Mouse (Mus musculus) midbrain, embryonic 14.5 days (tissue): Measurements from ENCODE around the gene Slc22a30. TPM values are rescaled to one million over a fixed set of nuclear protein-coding genes. Genes with fewer than 3 reads are reported as not detected.
"Not testable (repeated sequence)": the region's sequence is repeated elsewhere in the genome, so short reads cannot be mapped to it uniquely, and the experiment has no call there.

Source experiments
- ATAC-seq: fragments of 200-750 bp; cut with Nextera tagmentation; 2 replicates; pipeline ENCODE4 v1.8.0; 2017; ENCODE audit warnings: moderate number of reproducible peaks, moderate library complexity; ENCODE audit not compliant: low FRiP score, low TSS enrichment
- DNase-seq: peaks from one replicate; pipeline ENCODE4 v3.0.0-alpha.2; 2015
- H3K27ac ChIP-seq: fragments of 300-500 bp; sonication (generic); replicated peaks from 2 replicates; pipeline ENCODE4 v1.5.1; 2014; ENCODE audit warnings: mild to moderate bottlenecking, low read depth, low read length, moderate library complexity
- H3K27me3 ChIP-seq: fragments of 300-500 bp; sonication (generic); 2 replicates; pipeline ENCODE4 v1.6.1; 2014; ENCODE audit warnings: low read length, control low read depth, mixed read lengths; ENCODE audit not compliant: control insufficient read depth, insufficient read depth
- H3K36me3 ChIP-seq: fragments of 300-500 bp; sonication (generic); 2 replicates; pipeline ENCODE4 v1.6.1; 2014; ENCODE audit warnings: low read length, control low read depth; ENCODE audit not compliant: control insufficient read depth, insufficient read depth
- H3K4me1 ChIP-seq: fragments of 300-500 bp; sonication (generic); 2 replicates; pipeline ENCODE4 v1.6.1; 2014; ENCODE audit warnings: mild to moderate bottlenecking, antibody characterized with exemption, low read length, control low read depth; ENCODE audit not compliant: control insufficient read depth, insufficient read depth
- H3K4me2 ChIP-seq: fragments of 300-500 bp; sonication (generic); 2 replicates; pipeline ENCODE4 v1.6.1; 2014; ENCODE audit warnings: mild to moderate bottlenecking, low read length, moderate library complexity
- H3K4me3 ChIP-seq: fragments of 300-500 bp; sonication (generic); replicated peaks from 2 replicates; pipeline ENCODE4 v1.5.1; 2014; ENCODE audit warnings: low read depth, low read length
- H3K9ac ChIP-seq: fragments of 300-500 bp; sonication (generic); replicated peaks from 2 replicates; pipeline ENCODE4 v1.6.1; 2014; ENCODE audit warnings: mild to moderate bottlenecking, low read length, moderate library complexity
- H3K9me3 ChIP-seq: fragments of 300-500 bp; sonication (generic); 2 replicates; pipeline ENCODE4 v1.6.1; 2016; ENCODE audit warnings: low read length, control low read depth, mixed read lengths; ENCODE audit not compliant: control insufficient read depth
- WGBS: fragments of 180-500 bp; shearing (Covaris S2); extraction: QIAGEN DNeasy Blood & Tissue Kit; methylation state at CpG from one replicate; pipeline ENCODE4 v1.1.7; 2014; 5-methylcytosine and 5-hydroxymethylcytosine counted together
- polyA plus RNA-seq: library from polyadenylated mRNA; unstranded; fragments of >200 nt; fragmentation: Nextera tagmentation; extraction: Ambion mirVana; gene quantifications from 2 replicates; pipeline ENCODE4 v1.2.1, GENCODE M21; 2014

Gene Slc22a30
- polyA plus RNA-seq, result 0.11 TPM in 1 of 2 replicates, not detected in the other

GRCm38 (mm10) chr19:8405011-8405410 lies at the start of gene Slc22a30:
Gene Slc22a30 (minus strand): TSS chr19:8405111.
- H3K4me1 ChIP-seq, ATAC-seq, H3K36me3 ChIP-seq, H3K27me3 ChIP-seq, H3K4me2 ChIP-seq, H3K27ac ChIP-seq, DNase-seq, H3K4me3 ChIP-seq, H3K9me3 ChIP-seq, H3K9ac ChIP-seq: not testable (repeated sequence)
- WGBS, result 91% methylated on average over 1 of the region's 2 CpGs

GRCm38 (mm10) chr19:8448321-8448720 lies 43.4 kb upstream of the Slc22a30 start:
- Histone ChIP-seq H3K9me3 (peaks cover 2% of the 10 kb centered on the region; the same call in 1 of the 2 replicates), H3K4me1 (no peaks in the 10 kb centered on the region)
- WGBS, result 71% methylated on average over 2 of the region's 2 CpGs

GRCm38 (mm10) chr19:8447516-8447915 lies 42.6 kb upstream of the Slc22a30 start:
- ATAC-seq (no peak), DNase-seq (no peak)
- Histone ChIP-seq H3K4me3 (no peak overlapping the region), H3K36me3 (no peaks in the 10 kb centered on the region), H3K4me1 (no peaks in the 10 kb centered on the region), H3K9me3 (peaks cover 2% of the 10 kb centered on the region; the same call in 1 of the 2 replicates), H3K27ac (no peak overlapping the region), H3K4me2 (no peak overlapping the region), H3K27me3 (no peaks in the 10 kb centered on the region), H3K9ac (no peak overlapping the region)
- 83% methylated on average over 1 of the region's 1 CpGs for WGBS

More at GRCm38 (mm10) chr19:8448321-8448720, 43.4 kb upstream of the Slc22a30 start:
- ATAC-seq (no peak), DNase-seq (no peak)
- H3K4me3 ChIP-seq, result no peak overlapping the region
- no peaks in the 10 kb centered on the region for H3K36me3 ChIP-seq
- no peak overlapping the region for H3K9ac ChIP-seq
- H3K27ac ChIP-seq, result no peak overlapping the region
- no peak overlapping the region for H3K4me2 ChIP-seq
- no peaks in the 10 kb centered on the region for H3K27me3 ChIP-seq

- no peak overlapping the region for H3K27ac ChIP-seq
- H3K4me1 ChIP-seq, result no peaks in the 10 kb centered on the region
- no peaks in the 10 kb centered on the region for H3K9me3 ChIP-seq
- 90% methylated on average over 5 of the region's 5 CpGs for WGBS
- no peaks in the 10 kb centered on the region for H3K36me3 ChIP-seq
- H3K27me3 ChIP-seq, result no peaks in the 10 kb centered on the region
- no peak overlapping the region for H3K9ac ChIP-seq
- no peak overlapping the region for H3K4me2 ChIP-seq
- DNase-seq, result no peak
- no peak for ATAC-seq
- H3K4me3 ChIP-seq, result no peak overlapping the region
Observed at GRCm38 (mm10) chr19:8431051-8431662, 26.2 kb upstream of the Slc22a30 start.

GRCm38 (mm10) chr19:8407290-8408021 lies 2.5 kb upstream of the Slc22a30 start:
- H3K36me3 ChIP-seq, H3K4me1 ChIP-seq, DNase-seq, H3K4me2 ChIP-seq, ATAC-seq, H3K9ac ChIP-seq, H3K9me3 ChIP-seq, H3K27ac ChIP-seq, H3K27me3 ChIP-seq, H3K4me3 ChIP-seq: not testable (repeated sequence)
- 56% methylated on average over 14 of the region's 14 CpGs for WGBS

Other genes with a start within 250 kb of the Slc22a30 start
- 0.18 TPM in 1 of 2 replicates, not detected in the other for gene Slc22a29, start 186.2 kb downstream of the Slc22a30 start, polyA plus RNA-seq
- gene Slc22a8, start 186.1 kb upstream of the Slc22a30 start, polyA plus RNA-seq, result 4.5 and 6.4 TPM in 2 replicates
- gene Slc22a6, start 212.9 kb upstream of the Slc22a30 start, polyA plus RNA-seq, result 8.0 TPM in 1 of 2 replicates, not detected in the other